Mouse (Mus musculus) cortical plate, adult 2 months (tissue): ENCODE data around the gene Klhl5.

Source experiments
- CTCF ChIP-seq: fragments of 200-500 bp; IDR thresholded peaks from 2 replicates; pipeline ENCODE4 v1.5.1; 2011; ENCODE audit warnings: mild to moderate bottlenecking, control low read depth, low read length; ENCODE audit not compliant: insufficient read depth; ENCODE audit errors: extremely low read depth
- POLR2A ChIP-seq: fragments of 200-500 bp; IDR thresholded peaks from 2 replicates; pipeline ENCODE4 v1.6.1; 2011; ENCODE audit warnings: mild to moderate bottlenecking, low read length, control low read depth; ENCODE audit not compliant: insufficient read depth; ENCODE audit errors: extremely low read depth

- TF ChIP-seq CTCF: no peak
- no peak for TF ChIP-seq POLR2A
These were observed 12.2 kb downstream of the Klhl5 start for GRCm38 (mm10) chr5:65119495-65119894.
